Mouse (Mus musculus): Measurements from ENCODE around the gene Urah.

The Urah gene

GRCm38 (mm10) chr7:140834968-140835757 lies at the start of gene Urah:
Gene Urah (plus strand): TSS chr7:140835018.
- no peak for DNase-seq (ENCODE audit: low spot score)

GRCm38 (mm10) chr7:140787406-140788052 lies 47.3 kb upstream of the Urah start, which contains the start of gene Syce1:
Gene Syce1 (minus strand): TSS chr7:140787852.
- DNase-seq (ENCODE audit: low spot score): no peak

- DNase-seq (ENCODE audit: low spot score): no peak
These were observed 46.8 kb upstream of the Urah start for GRCm38 (mm10) chr7:140788053-140788435.

- DNase-seq (ENCODE audit: low spot score): no peak
These were observed 41.3 kb upstream of the Urah start for GRCm38 (mm10) chr7:140793541-140793940.

GRCm38 (mm10) chr7:140797619-140798018 lies 37.2 kb upstream of the Urah start:
- DNase-seq (ENCODE audit: low spot score): no peak

- no peak for DNase-seq (ENCODE audit: low spot score)
These were observed 36.6 kb upstream of the Urah start for GRCm38 (mm10) chr7:140798212-140798611.

GRCm38 (mm10) chr7:140802629-140803028 lies 32.2 kb upstream of the Urah start:
- DNase-seq (ENCODE audit: low spot score): no peak

- peak; percentile 79 for DNase-seq (ENCODE audit: low spot score)
These were observed 29.1 kb upstream of the Urah start for GRCm38 (mm10) chr7:140805704-140806103.

GRCm38 (mm10) chr7:140810496-140810895 lies 24.3 kb upstream of the Urah start:
- no peak for DNase-seq (ENCODE audit: low spot score)

- peak; percentile 47 for DNase-seq (ENCODE audit: low spot score)
These were observed 23.1 kb upstream of the Urah start for GRCm38 (mm10) chr7:140811714-140812113.

GRCm38 (mm10) chr7:140812850-140813249 lies 22.0 kb upstream of the Urah start:
- no peak for DNase-seq (ENCODE audit: low spot score)

GRCm38 (mm10) chr7:140820173-140820572 lies 14.6 kb upstream of the Urah start:
- no peak for DNase-seq (ENCODE audit: low spot score)

GRCm38 (mm10) chr7:140821305-140821652 lies 13.5 kb upstream of the Urah start:
- DNase-seq (ENCODE audit: low spot score): no peak

GRCm38 (mm10) chr7:140821653-140822329 lies 13.0 kb upstream of the Urah start, which contains the start of gene Zfp941:
Gene Zfp941 (minus strand): TSS chr7:140822178.
- DNase-seq (ENCODE audit: low spot score): peak; percentile 59

- DNase-seq (ENCODE audit: low spot score): no peak
These were observed 12.1 kb upstream of the Urah start for GRCm38 (mm10) chr7:140822731-140823130.

- DNase-seq (ENCODE audit: low spot score): peak; percentile 69
These were observed 6.5 kb upstream of the Urah start for GRCm38 (mm10) chr7:140828171-140828881.

- no peak for DNase-seq (ENCODE audit: low spot score)
These were observed 3.4 kb upstream of the Urah start for GRCm38 (mm10) chr7:140831447-140831846.

- DNase-seq (ENCODE audit: low spot score): no peak
These were observed 1.5 kb upstream of the Urah start for GRCm38 (mm10) chr7:140833341-140833740.

- DNase-seq (ENCODE audit: low spot score): no peak
These were observed 905 bp downstream of the Urah start for GRCm38 (mm10) chr7:140835758-140836087.

- peak; percentile 68 for DNase-seq (ENCODE audit: low spot score)
These were observed 1.7 kb downstream of the Urah start for GRCm38 (mm10) chr7:140836243-140837115.

- DNase-seq (ENCODE audit: low spot score): no peak
These were observed 4.7 kb downstream of the Urah start for GRCm38 (mm10) chr7:140839556-140839955.

Measured in layer of hippocampus, adult 11-12 months (tissue).